Mouse (Mus musculus) ES-Bruce4 (cell line): Measurements from ENCODE around the gene Tle2.

Source experiments
- CTCF ChIP-seq: IDR thresholded peaks from one replicate; pipeline ENCODE4 v1.8.1; 2011; ENCODE audit warnings: low read depth, low read length
- EP300 ChIP-seq: IDR thresholded peaks from 2 replicates; pipeline ENCODE4 v1.6.1; 2011; ENCODE audit warnings: low read depth, low read length; ENCODE audit not compliant: insufficient read depth
- POLR2A ChIP-seq: IDR thresholded peaks from one replicate; pipeline ENCODE4 v1.8.1; 2011; ENCODE audit warnings: low read length; ENCODE audit not compliant: insufficient read depth

- peak; percentile 99 for TF ChIP-seq CTCF
- no peak for TF ChIP-seq POLR2A
- peak; percentile 34; the same call in 1 of the 2 replicates for TF ChIP-seq EP300
Observed at GRCm38 (mm10) chr10:81526779-81527178, 47.6 kb upstream of the Tle2 start.
